Mouse (Mus musculus) forebrain, embryonic 11.5 days (tissue): ENCODE data around the gene Gan. TPM values are rescaled to one million over a fixed set of nuclear protein-coding genes. Genes with fewer than 3 reads are reported as not detected.

ENCODE experiments used
- ATAC-seq: fragments of 200-750 bp; cut with Nextera tagmentation; replicated peaks from 2 replicates; pipeline ENCODE4 v1.8.0; 2017; ENCODE audit warnings: moderate TSS enrichment; ENCODE audit not compliant: low FRiP score
- DNase-seq: peaks from one replicate; pipeline ENCODE4 v3.0.0-alpha.2; 2017; ENCODE audit warnings: low spot score
- H3K27ac ChIP-seq: fragments of 300-500 bp; sonication (generic); 2 replicates; pipeline ENCODE4 v1.5.1; 2014; ENCODE audit warnings: low read depth, low read length
- H3K27me3 ChIP-seq: fragments of 300-500 bp; sonication (generic); 2 replicates; pipeline ENCODE4 v1.6.1; 2014; ENCODE audit warnings: mild to moderate bottlenecking, low read length, mixed read lengths; ENCODE audit not compliant: control insufficient read depth, insufficient read depth
- H3K36me3 ChIP-seq: fragments of 300-500 bp; sonication (generic); 2 replicates; pipeline ENCODE4 v1.6.1; 2014; ENCODE audit warnings: mild to moderate bottlenecking, low read length, moderate library complexity, mixed read lengths; ENCODE audit not compliant: control insufficient read depth, insufficient read depth
- H3K4me1 ChIP-seq: fragments of 300-500 bp; sonication (generic); replicated peaks from 2 replicates; pipeline ENCODE4 v1.6.1; 2014; ENCODE audit warnings: low read length, mixed read lengths; ENCODE audit not compliant: control insufficient read depth, insufficient read depth
- H3K4me2 ChIP-seq: fragments of 300-500 bp; sonication (generic); 2 replicates; pipeline ENCODE4 v1.6.1; 2014; ENCODE audit warnings: low read depth, mild to moderate bottlenecking, low read length, moderate library complexity, mixed read lengths; ENCODE audit not compliant: severe bottlenecking
- H3K4me3 ChIP-seq: fragments of 300-500 bp; sonication (generic); 2 replicates; pipeline ENCODE4 v1.5.1; 2014; ENCODE audit warnings: low read depth, low read length
- H3K9ac ChIP-seq: fragments of 300-500 bp; sonication (generic); 2 replicates; pipeline ENCODE4 v1.6.1; 2014; ENCODE audit warnings: low read length
- H3K9me3 ChIP-seq: fragments of 300-500 bp; sonication (generic); 2 replicates; pipeline ENCODE4 v1.6.1; 2016; ENCODE audit warnings: low read length, mixed read lengths; ENCODE audit not compliant: control insufficient read depth
- WGBS: fragments of 180-500 bp; shearing (Covaris S2); extraction: QIAGEN DNeasy Blood & Tissue Kit; methylation state at CpG from one replicate; pipeline ENCODE4 v1.1.7; 2014; 5-methylcytosine and 5-hydroxymethylcytosine counted together
- polyA plus RNA-seq: library from polyadenylated mRNA; unstranded; fragments of >200 nt; fragmentation: Nextera tagmentation; extraction: Ambion mirVana; gene quantifications from 2 replicates; pipeline ENCODE4 v1.2.1, GENCODE M21; 2014

Gene Gan
- polyA plus RNA-seq, 1 experiment from 2014 or later, result 3.4 TPM

DNA sequence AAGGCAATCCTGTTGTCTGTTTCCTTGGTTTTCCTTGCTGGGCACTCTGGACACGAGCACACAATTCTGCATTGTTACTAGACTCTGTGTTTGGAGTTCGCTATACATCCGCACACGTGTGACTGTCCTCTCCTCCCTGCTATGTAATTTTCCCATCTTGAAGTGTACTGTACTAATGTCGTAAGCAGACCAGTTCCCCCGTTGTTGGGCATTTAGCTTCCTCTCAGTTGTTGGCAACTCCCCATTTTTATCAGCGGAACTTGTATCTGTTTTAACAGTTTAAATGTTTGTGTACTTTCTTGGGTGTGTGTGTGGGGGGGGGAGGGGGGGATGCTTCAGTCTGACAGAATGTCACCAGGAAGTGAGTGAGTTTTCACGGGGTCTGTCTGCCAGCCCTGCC, 104.8 kb downstream of the Gan start:
- 77% methylated on average over 8 of the region's 8 CpGs for WGBS
- H3K27ac ChIP-seq, result no peak overlapping the region

DNA sequence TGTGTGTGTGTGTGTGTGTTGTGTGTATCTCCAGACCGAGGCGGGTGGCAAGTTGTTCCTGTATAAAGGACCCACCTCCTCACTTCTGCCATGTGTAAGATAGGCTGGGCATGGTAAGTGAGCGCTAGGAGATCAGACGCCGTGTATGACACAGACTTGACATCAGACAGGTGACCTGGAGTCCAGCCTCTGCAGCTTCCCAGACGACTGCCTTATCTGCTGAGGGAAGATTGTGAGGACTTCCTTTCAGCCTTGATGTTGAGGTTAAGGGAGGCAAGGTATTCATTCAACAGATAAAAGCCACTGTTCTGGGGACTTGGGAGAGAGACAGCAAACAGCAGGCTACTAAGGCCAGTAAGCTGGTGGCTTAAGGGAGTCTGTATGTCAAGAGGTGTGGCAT, 105.5 kb downstream of the Gan start:
- Histone ChIP-seq H3K9me3 (no peaks in the 10 kb centered on the region), H3K36me3 (no peaks in the 10 kb centered on the region), H3K4me2 (no peak overlapping the region), H3K4me1 (peaks cover 32% of the 10 kb centered on the region; the same call in 1 of the 2 replicates), H3K27me3 (no peaks in the 10 kb centered on the region), H3K4me3 (no peak overlapping the region), H3K9ac (no peak overlapping the region), H3K27ac (no peak overlapping the region)
- no peak for DNase-seq
- WGBS, result 68% methylated on average over 6 of the region's 6 CpGs
- ATAC-seq, result no peak

More for the DNA sequence above, 104.8 kb downstream of the Gan start:
- Histone ChIP-seq H3K4me2 (no peak overlapping the region), H3K9me3 (no peaks in the 10 kb centered on the region), H3K9ac (no peak overlapping the region), H3K4me3 (no peak overlapping the region), H3K4me1 (peaks cover 34% of the 10 kb centered on the region; the same call in 1 of the 2 replicates), H3K27me3 (no peaks in the 10 kb centered on the region), H3K36me3 (no peaks in the 10 kb centered on the region)
- DNase-seq (no peak), ATAC-seq (no peak)

DNA sequence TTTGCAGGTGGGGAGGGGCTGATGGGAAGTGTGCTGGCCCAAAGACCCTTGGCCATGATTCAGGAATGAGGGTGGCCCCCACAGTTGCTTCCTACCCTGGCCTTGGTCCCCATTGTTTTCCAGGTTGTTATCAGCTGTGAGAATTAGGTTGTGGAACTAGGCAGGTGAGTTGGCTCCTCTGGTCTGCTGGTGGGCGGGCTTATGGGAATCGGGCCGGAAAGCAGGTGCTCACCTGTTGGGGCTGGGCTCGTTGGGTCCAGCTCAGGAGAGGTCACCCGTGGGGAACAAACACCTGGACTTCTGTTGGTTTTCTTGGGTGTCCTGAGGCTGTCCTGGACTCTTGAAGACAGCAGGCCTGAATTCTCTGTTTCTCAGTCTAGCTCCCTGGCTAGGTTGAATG, 107.1 kb downstream of the Gan start:
- no peak overlapping the region for H3K4me2 ChIP-seq
- peaks cover 19% of the 10 kb centered on the region; the same call in 1 of the 2 replicates for H3K4me1 ChIP-seq
- H3K9ac ChIP-seq, result no peak overlapping the region
- no peak overlapping the region for H3K4me3 ChIP-seq
- H3K27me3 ChIP-seq, result no peaks in the 10 kb centered on the region
- H3K36me3 ChIP-seq, result no peaks in the 10 kb centered on the region
- no peak overlapping the region for H3K27ac ChIP-seq
- ATAC-seq (no peak), DNase-seq (no peak)
- H3K9me3 ChIP-seq, result no peaks in the 10 kb centered on the region
- WGBS, result 93% methylated on average over 5 of the region's 5 CpGs

Other genes starting within 250 kb of the Gan start
- gene Cmc2, start 236.7 kb upstream of the Gan start, polyA plus RNA-seq, result 71.4 and 83.9 TPM in 2 replicates
- 58.3 and 59.5 TPM in 2 replicates for gene Cenpn, start 236.4 kb upstream of the Gan start, polyA plus RNA-seq
- gene Atmin, start 214.7 kb upstream of the Gan start, polyA plus RNA-seq, result 18.6 and 19.8 TPM in 2 replicates
- gene 1700030J22Rik, start 179.2 kb upstream of the Gan start, polyA plus RNA-seq, result 2.8 and 4.4 TPM in 2 replicates
- gene Gcsh, start 164.6 kb upstream of the Gan start, polyA plus RNA-seq, result 159 and 166 TPM in 2 replicates
- not detected in 2 replicates for gene Pkd1l2, start 75.7 kb upstream of the Gan start, polyA plus RNA-seq
- 0.19 TPM in 1 of 2 replicates, not detected in the other for gene Bco1, start 62.3 kb upstream of the Gan start, polyA plus RNA-seq
- gene Cmip, start 98.9 kb downstream of the Gan start, polyA plus RNA-seq, result 30.5 and 32.1 TPM in 2 replicates